Mouse (Mus musculus): ENCODE results near the gene Clock. TPM values are rescaled to one million over a fixed set of nuclear protein-coding genes. Genes with fewer than 3 reads are reported as not detected.

Clock gene
- total RNA-seq, 2 experiments from 2014 or later: 13.7 to 14.1 TPM

Other genes with a start within 250 kb of the Clock start
- gene Srd5a3, start 164.5 kb downstream of the Clock start, total RNA-seq (2021): 1 to 10 TPM; 5.3 to 7.7 TPM
- gene Tmem165, start 120.9 kb downstream of the Clock start, total RNA-seq (2021): 10 to 100 TPM; 20.7 to 22.8 TPM
- gene Pdcl2, start 26.4 kb upstream of the Clock start, total RNA-seq (2021): not detected
- gene Nmu, start 59.0 kb upstream of the Clock start, total RNA-seq (2021): not detected
- not detected for gene Gm7271, start 179.2 kb upstream of the Clock start, total RNA-seq (2021)
- gene Exoc1, start 224.5 kb upstream of the Clock start, total RNA-seq (2021): 10 to 100 TPM; 13.1 to 15.1 TPM